Mouse (Mus musculus) CD8-positive naive resting alpha-beta T cell, adult 2 months (primary cell): ENCODE measurements around the gene Prl2b1.

Source experiments
- DNase-seq, 2 experiments: peaks; one replicate each; pipeline ENCODE4 v3.0.0; 2022; ENCODE audit warnings: low read depth in 2 of 2, low spot score in 2 of 2

Prl2b1 gene

GRCm38 (mm10) chr13:27390746-27391145, at the start of gene Prl2b1:
Gene Prl2b1, minus strand, starts transcription at chr13:27390846.
- DNase-seq = no peak

- no peak for DNase-seq
Observed at GRCm38 (mm10) chr13:27438588-27438987, 47.9 kb upstream of the Prl2b1 start, which contains the start of gene Prl8a6. Gene Prl8a6, minus strand, starts transcription at chr13:27438688.

GRCm38 (mm10) chr13:27433159-27433558, 42.5 kb upstream of the Prl2b1 start:
- no peak for DNase-seq

- no peak for DNase-seq
Observed at GRCm38 (mm10) chr13:27413640-27414039, 23.0 kb upstream of the Prl2b1 start.

GRCm38 (mm10) chr13:27399061-27399724, 8.5 kb upstream of the Prl2b1 start:
- no peak for DNase-seq

- no peak for DNase-seq
Observed at GRCm38 (mm10) chr13:27345373-27345772, 45.3 kb downstream of the Prl2b1 start, which contains the start of gene Prl8a2. Gene Prl8a2, plus strand, starts transcription at chr13:27345673.

GRCm38 (mm10) chr13:27342733-27343275, 47.8 kb downstream of the Prl2b1 start:
- no peak for DNase-seq

- no peak for DNase-seq
Observed at GRCm38 (mm10) chr13:27334989-27335388, 55.7 kb downstream of the Prl2b1 start.
